Mouse (Mus musculus) heart, embryonic 16.5 days (tissue): ENCODE measurements around the gene Rhebl1. TPM values are rescaled to one million over a fixed set of nuclear protein-coding genes. Genes with fewer than 3 reads are reported as not detected.

Experiments
- ATAC-seq: fragments of 200-750 bp; cut with Nextera tagmentation; replicated peaks from 2 replicates; pipeline ENCODE4 v1.8.0; 2017; ENCODE audit warnings: moderate number of reproducible peaks; ENCODE audit not compliant: insufficient read depth, low FRiP score; ENCODE audit errors: extremely low read depth
- H3K27ac ChIP-seq: fragments of 300-500 bp; sonication (generic); 2 replicates; pipeline ENCODE4 v1.5.1; 2014; ENCODE audit warnings: mild to moderate bottlenecking, low read length, control low read depth, moderate library complexity
- H3K27me3 ChIP-seq: fragments of 300-500 bp; sonication (generic); 2 replicates; pipeline ENCODE4 v1.6.1; 2014; ENCODE audit warnings: low read length, mixed read lengths; ENCODE audit not compliant: control insufficient read depth, insufficient read depth
- H3K36me3 ChIP-seq: fragments of 300-500 bp; sonication (generic); 2 replicates; pipeline ENCODE4 v1.6.1; 2014; ENCODE audit not compliant: control insufficient read depth, insufficient read depth
- H3K4me1 ChIP-seq: fragments of 300-500 bp; sonication (generic); 2 replicates; pipeline ENCODE4 v1.6.1; 2014; ENCODE audit warnings: low read length, mixed read lengths; ENCODE audit not compliant: control insufficient read depth, insufficient read depth
- H3K4me2 ChIP-seq: fragments of 300-500 bp; sonication (generic); 2 replicates; pipeline ENCODE4 v1.6.1; 2014; ENCODE audit warnings: low read depth, mild to moderate bottlenecking, control low read depth, low read length
- H3K4me3 ChIP-seq: fragments of 300-500 bp; sonication (generic); 2 replicates; pipeline ENCODE4 v1.5.1; 2014; ENCODE audit warnings: mild to moderate bottlenecking, control low read depth, low read length
- H3K9ac ChIP-seq: fragments of 300-500 bp; sonication (generic); 2 replicates; pipeline ENCODE4 v1.6.1; 2014; ENCODE audit warnings: low read length, control low read depth
- H3K9me3 ChIP-seq: fragments of 300-500 bp; sonication (generic); replicated peaks from 2 replicates; pipeline ENCODE4 v1.6.1; 2016; ENCODE audit warnings: low read length; ENCODE audit not compliant: control insufficient read depth
- WGBS: fragments of 180-500 bp; shearing (Covaris S2); extraction: QIAGEN DNeasy Blood & Tissue Kit; methylation state at CpG from one replicate; pipeline ENCODE4 v1.1.7; 2014; 5-methylcytosine and 5-hydroxymethylcytosine counted together
- polyA plus RNA-seq: library from polyadenylated mRNA; unstranded; fragments of >200 nt; fragmentation: Nextera tagmentation; extraction: Ambion mirVana; gene quantifications from 2 replicates; pipeline ENCODE4 v1.2.1, GENCODE M21; 2015

Rhebl1 gene
- polyA plus RNA-seq, 1 experiment from 2014 or later, result 7.3 TPM

- H3K4me2 ChIP-seq, result no peak overlapping the region
- H3K4me1 ChIP-seq, result no peaks in the 10 kb centered on the region
- 88% methylated on average over 16 of the region's 16 CpGs for WGBS
- no peak overlapping the region for H3K27ac ChIP-seq
- H3K9ac ChIP-seq, result no peak overlapping the region
- H3K36me3 ChIP-seq, result peaks cover 94% of the 10 kb centered on the region
- no peak for ATAC-seq
- H3K4me3 ChIP-seq, result no peak overlapping the region
- no peaks in the 10 kb centered on the region for H3K27me3 ChIP-seq
- no peaks in the 10 kb centered on the region for H3K9me3 ChIP-seq
Observed at GRCm38 (mm10) chr15:98849956-98850600, 44.3 kb downstream of the Rhebl1 start.

GRCm38 (mm10) chr15:98849165-98849564 lies 45.2 kb downstream of the Rhebl1 start:
- Histone ChIP-seq H3K4me2 (no peak overlapping the region), H3K9me3 (no peaks in the 10 kb centered on the region), H3K27ac (no peak overlapping the region), H3K27me3 (no peaks in the 10 kb centered on the region), H3K4me1 (no peaks in the 10 kb centered on the region), H3K4me3 (no peak overlapping the region), H3K36me3 (peaks cover 96% of the 10 kb centered on the region), H3K9ac (no peak overlapping the region)
- WGBS, result 95% methylated on average over 11 of the region's 11 CpGs
- no peak for ATAC-seq

GRCm38 (mm10) chr15:98846140-98846539 lies 48.2 kb downstream of the Rhebl1 start:
- no peaks in the 10 kb centered on the region for H3K4me1 ChIP-seq
- H3K27ac ChIP-seq, result no peak overlapping the region
- H3K9me3 ChIP-seq, result no peaks in the 10 kb centered on the region
- no peak overlapping the region for H3K9ac ChIP-seq
- peaks cover 92% of the 10 kb centered on the region for H3K36me3 ChIP-seq
- ATAC-seq, result no peak
- no peak overlapping the region for H3K4me3 ChIP-seq
- no peak overlapping the region for H3K4me2 ChIP-seq
- 91% methylated on average over 8 of the region's 8 CpGs for WGBS
- no peaks in the 10 kb centered on the region for H3K27me3 ChIP-seq

GRCm38 (mm10) chr15:98845149-98845548 lies 49.2 kb downstream of the Rhebl1 start:
- 86% methylated on average over 2 of the region's 2 CpGs for WGBS
- ATAC-seq, result no peak
- H3K4me2 ChIP-seq, result no peak overlapping the region

GRCm38 (mm10) chr15:98843595-98844223 lies 50.6 kb downstream of the Rhebl1 start:
- no peaks in the 10 kb centered on the region for H3K4me1 ChIP-seq
- H3K27me3 ChIP-seq, result no peaks in the 10 kb centered on the region
- no peak overlapping the region for H3K4me2 ChIP-seq
- H3K4me3 ChIP-seq, result no peak overlapping the region
- peaks cover 92% of the 10 kb centered on the region for H3K36me3 ChIP-seq
- ATAC-seq, result no peak
- H3K27ac ChIP-seq, result no peak overlapping the region
- H3K9ac ChIP-seq, result no peak overlapping the region
- 89% methylated on average over 11 of the region's 11 CpGs for WGBS
- H3K9me3 ChIP-seq, result no peaks in the 10 kb centered on the region

More at GRCm38 (mm10) chr15:98845149-98845548, 49.2 kb downstream of the Rhebl1 start:
- no peaks in the 10 kb centered on the region for H3K27me3 ChIP-seq
- no peak overlapping the region for H3K9ac ChIP-seq
- peaks cover 92% of the 10 kb centered on the region for H3K36me3 ChIP-seq
- H3K27ac ChIP-seq, result no peak overlapping the region
- no peaks in the 10 kb centered on the region for H3K9me3 ChIP-seq
- H3K4me1 ChIP-seq, result no peaks in the 10 kb centered on the region
- H3K4me3 ChIP-seq, result no peak overlapping the region

- H3K4me2 ChIP-seq, result no peak overlapping the region
Observed at GRCm38 (mm10) chr15:98839671-98840585, 54.4 kb downstream of the Rhebl1 start.

GRCm38 (mm10) chr15:98839161-98839560 lies 55.2 kb downstream of the Rhebl1 start:
- Histone ChIP-seq H3K9me3 (no peaks in the 10 kb centered on the region), H3K9ac (no peak overlapping the region), H3K27ac (no peak overlapping the region), H3K4me1 (peaks cover 2% of the 10 kb centered on the region; the same call in 1 of the 2 replicates), H3K36me3 (peaks cover 95% of the 10 kb centered on the region), H3K4me2 (no peak overlapping the region), H3K4me3 (no peak overlapping the region), H3K27me3 (no peaks in the 10 kb centered on the region)
- no peak for ATAC-seq
- 98% methylated on average over 14 of the region's 14 CpGs for WGBS

More at GRCm38 (mm10) chr15:98839671-98840585, 54.4 kb downstream of the Rhebl1 start:
- Histone ChIP-seq H3K36me3 (peaks cover 95% of the 10 kb centered on the region), H3K4me3 (no peak overlapping the region), H3K9ac (no peak overlapping the region), H3K9me3 (no peaks in the 10 kb centered on the region), H3K4me1 (peaks cover 2% of the 10 kb centered on the region; the same call in 1 of the 2 replicates), H3K27ac (no peak overlapping the region), H3K27me3 (no peaks in the 10 kb centered on the region)
- WGBS, result 94% methylated on average over 30 of the region's 30 CpGs
- no peak for ATAC-seq

GRCm38 (mm10) chr15:98837743-98838103 lies 56.6 kb downstream of the Rhebl1 start:
- no peak overlapping the region for H3K9ac ChIP-seq
- H3K4me2 ChIP-seq, result no peak overlapping the region
- no peaks in the 10 kb centered on the region for H3K27me3 ChIP-seq
- H3K27ac ChIP-seq, result no peak overlapping the region
- no peak overlapping the region for H3K4me3 ChIP-seq
- H3K9me3 ChIP-seq, result no peaks in the 10 kb centered on the region
- ATAC-seq, result no peak
- peaks cover 93% of the 10 kb centered on the region for H3K36me3 ChIP-seq
- WGBS, result 76% methylated on average over 4 of the region's 4 CpGs
- peaks cover 4% of the 10 kb centered on the region; the same call in 1 of the 2 replicates for H3K4me1 ChIP-seq
